Mouse (Mus musculus) small intestine, adult 2 months (tissue): ENCODE measurements at regions not wholly inside any gene's neighbourhood (a gene's known extent, or its start where the extent isn't known, plus 50 kb on each side); places are given as distances from the start of the nearest gene placed in this dataset.

Experiments used
- H3K27ac ChIP-seq: fragments of 200-500 bp; 2 replicates; pipeline ENCODE4 v1.5.1; 2012; ENCODE audit warnings: low read depth, low read length, control low read depth, inconsistent platforms; ENCODE audit not compliant: insufficient read depth
- H3K27me3 ChIP-seq: fragments of 200-500 bp; 2 replicates; pipeline ENCODE4 v1.6.1; 2012; ENCODE audit warnings: mild to moderate bottlenecking, moderate library complexity, low read length, inconsistent platforms; ENCODE audit not compliant: control insufficient read depth, insufficient read depth
- H3K36me3 ChIP-seq: fragments of 200-500 bp; 2 replicates; pipeline ENCODE4 v1.6.1; 2012; ENCODE audit warnings: mild to moderate bottlenecking, low read length, control low read depth, inconsistent platforms; ENCODE audit not compliant: control insufficient read depth, insufficient read depth
- H3K4me1 ChIP-seq: fragments of 200-500 bp; 2 replicates; pipeline ENCODE4 v1.6.1; 2012; ENCODE audit warnings: low read length, inconsistent platforms, mixed read lengths; ENCODE audit not compliant: control insufficient read depth, insufficient read depth, insufficient read length
- H3K4me3 ChIP-seq: fragments of 200-500 bp; 2 replicates; pipeline ENCODE4 v1.5.1; 2012; ENCODE audit warnings: low read depth, mild to moderate bottlenecking, control low read depth, inconsistent platforms, low read length, moderate library complexity
- CTCF ChIP-seq: fragments of 200-500 bp; IDR thresholded peaks from 2 replicates; pipeline ENCODE4 v1.5.1; 2012; ENCODE audit warnings: low read depth, mild to moderate bottlenecking, control low read depth, inconsistent platforms, low read length, moderate library complexity, mixed read lengths; ENCODE audit not compliant: insufficient replicate concordance, insufficient read length; ENCODE audit errors: extremely low read depth
- POLR2A ChIP-seq: fragments of 200-500 bp; IDR thresholded peaks from 2 replicates; pipeline ENCODE4 v1.6.1; 2012; ENCODE audit warnings: low read depth, mild to moderate bottlenecking, control low read depth, inconsistent platforms, low read length, moderate library complexity
- WGBS: fragments of 180-500 bp; shearing (Covaris S2); methylation state at CpG from one replicate; pipeline ENCODE4 v1.1.7; 2018; 5-methylcytosine and 5-hydroxymethylcytosine counted together

GRCm38 (mm10) chr8:35898493-35898892, 132.9 kb downstream of the Gm19410 start:
- no peaks in the 10 kb centered on the region for H3K27me3 ChIP-seq
- WGBS = 51% methylated on average over 3 of the region's 3 CpGs
- no peaks in the 10 kb centered on the region for H3K36me3 ChIP-seq
- no peaks in the 10 kb centered on the region for H3K4me1 ChIP-seq
- H3K4me3 ChIP-seq = no peak overlapping the region
- no peak overlapping the region for H3K27ac ChIP-seq
- TF ChIP-seq POLR2A (no peak), CTCF (no peak)

DNA sequence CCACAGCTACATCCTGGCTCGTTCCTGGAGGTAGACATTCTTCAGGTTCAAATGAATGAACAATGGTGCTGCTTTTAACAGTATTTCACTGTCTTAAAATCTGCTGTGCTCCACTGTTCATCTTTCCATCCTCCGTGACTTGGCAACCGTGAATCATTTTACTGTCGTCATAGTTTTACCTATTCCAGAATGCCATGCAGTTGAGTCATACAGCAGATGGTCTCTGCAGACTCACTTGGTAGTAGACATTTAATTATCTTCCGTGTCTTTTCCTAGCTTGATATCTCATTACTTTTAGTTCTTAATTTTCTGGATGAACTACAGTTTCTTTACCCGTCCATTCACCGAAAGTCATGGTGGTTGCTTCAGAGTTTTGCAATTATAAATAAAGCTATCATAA, 135.9 kb downstream of the Gm19410 start:
- Histone ChIP-seq H3K4me1 (no peaks in the 10 kb centered on the region), H3K4me3 (no peak overlapping the region), H3K36me3 (no peaks in the 10 kb centered on the region), H3K27me3 (no peaks in the 10 kb centered on the region), H3K27ac (no peak overlapping the region)
- WGBS = 88% methylated on average over 7 of the region's 7 CpGs
- TF ChIP-seq CTCF = no peak
- TF ChIP-seq POLR2A = no peak

GRCm38 (mm10) chr8:35904711-35905450, 139.3 kb downstream of the Gm19410 start:
- Histone ChIP-seq H3K4me3 (no peak overlapping the region), H3K36me3 (no peaks in the 10 kb centered on the region), H3K4me1 (peaks cover 5% of the 10 kb centered on the region; the same call in 1 of the 2 replicates), H3K27me3 (no peaks in the 10 kb centered on the region), H3K27ac (no peak overlapping the region)
- TF ChIP-seq CTCF (no peak), POLR2A (no peak)
- 70% methylated on average over 7 of the region's 7 CpGs for WGBS

- Histone ChIP-seq H3K4me1 (peaks cover 13% of the 10 kb centered on the region), H3K27ac (no peak overlapping the region), H3K4me3 (no peak overlapping the region), H3K27me3 (no peaks in the 10 kb centered on the region), H3K36me3 (no peaks in the 10 kb centered on the region)
- TF ChIP-seq CTCF (no peak), POLR2A (no peak)
- WGBS = 56% methylated on average over 2 of the region's 2 CpGs
Observed at GRCm38 (mm10) chr8:35907998-35908397, 142.4 kb downstream of the Gm19410 start.

- Histone ChIP-seq H3K4me3 (no peak overlapping the region), H3K36me3 (no peaks in the 10 kb centered on the region), H3K4me1 (peaks cover 19% of the 10 kb centered on the region), H3K27me3 (no peaks in the 10 kb centered on the region), H3K27ac (peak overlapping the region; percentile 96)
- TF ChIP-seq POLR2A (no peak), CTCF (no peak)
- 24% methylated on average over 9 of the region's 9 CpGs for WGBS
Observed at GRCm38 (mm10) chr8:35912264-35912663, 146.7 kb downstream of the Gm19410 start.

GRCm38 (mm10) chr8:35915878-35916518, 150.4 kb downstream of the Gm19410 start:
- 50% methylated on average over 10 of the region's 10 CpGs for WGBS
- Histone ChIP-seq H3K4me1 (peaks cover 18% of the 10 kb centered on the region), H3K36me3 (no peaks in the 10 kb centered on the region), H3K27me3 (no peaks in the 10 kb centered on the region), H3K4me3 (no peak overlapping the region), H3K27ac (0 out of 2 replicates have a peak overlapping the region, but pooled peaks have one; percentile 1)
- no peak for TF ChIP-seq CTCF
- no peak for TF ChIP-seq POLR2A

DNA sequence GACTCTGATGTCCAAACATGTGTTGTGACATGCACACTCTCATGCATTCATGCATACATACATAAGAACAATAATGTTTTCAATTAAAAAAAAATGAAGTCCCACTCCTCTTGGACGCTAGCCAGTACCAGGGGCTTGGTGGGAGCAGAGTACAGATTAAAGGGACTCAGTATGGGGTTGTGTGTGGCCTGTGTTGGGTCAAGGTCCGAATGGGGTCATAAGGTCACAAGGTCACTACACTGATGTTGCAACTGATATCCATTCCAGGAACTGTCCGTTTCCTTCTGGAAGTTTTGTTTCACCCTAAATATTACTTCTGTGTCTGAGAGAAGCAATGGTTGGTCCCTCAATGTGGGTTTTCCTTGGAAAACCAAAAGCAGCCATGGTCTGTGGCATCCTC, 152.0 kb downstream of the Gm19410 start:
- H3K27ac ChIP-seq = no peak overlapping the region
- no peak overlapping the region for H3K4me3 ChIP-seq
- no peaks in the 10 kb centered on the region for H3K27me3 ChIP-seq
- 78% methylated on average over 3 of the region's 3 CpGs for WGBS
- peaks cover 22% of the 10 kb centered on the region for H3K4me1 ChIP-seq
- TF ChIP-seq CTCF = no peak
- no peaks in the 10 kb centered on the region for H3K36me3 ChIP-seq
